Mouse (Mus musculus) thymus, postnatal 25 days (tissue): ENCODE measurements at regions not wholly inside any gene's neighbourhood (a gene's known extent, or its start where the extent isn't known, plus 50 kb on each side); places are given as distances from the start of the nearest gene placed in this dataset.

Experiments
- DNase-seq: peaks from one replicate; pipeline ENCODE4 v3.0.0; 2022

GRCm38 (mm10) chr12:13094111-13094851, 152.6 kb upstream of the Mycn start:
- no peak for DNase-seq

DNA sequence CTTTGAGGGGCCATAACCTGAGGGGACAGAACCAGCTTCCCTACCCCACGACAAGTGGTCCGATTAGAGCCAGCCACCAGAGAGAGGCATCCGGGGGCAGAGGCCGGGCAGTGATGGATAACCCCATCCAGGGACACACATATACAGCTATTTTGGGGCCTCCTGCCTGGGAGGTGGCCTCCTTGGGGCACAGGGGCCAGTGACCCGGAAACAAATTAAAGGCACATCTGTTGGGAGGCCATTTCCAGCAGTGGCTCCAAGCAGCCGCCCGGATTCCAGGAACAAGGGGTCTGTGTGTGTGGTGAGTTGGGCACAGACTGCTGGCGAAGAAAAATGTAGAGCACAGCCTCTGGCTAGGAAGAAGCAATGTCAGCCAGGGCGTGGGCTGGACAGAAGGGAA, 144.2 kb upstream of the Mycn start:
- no peak for DNase-seq

DNA sequence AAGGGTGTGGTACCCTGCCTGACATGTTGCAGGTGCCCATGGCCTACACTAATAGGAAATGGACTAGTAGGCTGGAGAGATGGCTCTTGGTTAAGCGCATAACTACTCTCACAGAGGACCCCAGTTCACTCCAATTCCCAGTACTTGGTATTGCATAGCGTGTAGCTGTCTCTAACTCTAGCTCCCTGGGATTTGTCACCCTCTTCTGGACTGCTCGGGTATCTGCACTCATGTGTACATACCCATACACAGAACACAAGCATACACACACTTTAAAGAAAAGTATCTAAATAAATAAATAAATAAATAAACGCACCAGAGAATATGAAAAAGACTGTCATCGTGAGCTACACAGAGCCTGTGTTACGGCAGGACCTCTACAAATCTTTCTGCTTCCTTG, 143.8 kb upstream of the Mycn start:
- no peak for DNase-seq

DNA sequence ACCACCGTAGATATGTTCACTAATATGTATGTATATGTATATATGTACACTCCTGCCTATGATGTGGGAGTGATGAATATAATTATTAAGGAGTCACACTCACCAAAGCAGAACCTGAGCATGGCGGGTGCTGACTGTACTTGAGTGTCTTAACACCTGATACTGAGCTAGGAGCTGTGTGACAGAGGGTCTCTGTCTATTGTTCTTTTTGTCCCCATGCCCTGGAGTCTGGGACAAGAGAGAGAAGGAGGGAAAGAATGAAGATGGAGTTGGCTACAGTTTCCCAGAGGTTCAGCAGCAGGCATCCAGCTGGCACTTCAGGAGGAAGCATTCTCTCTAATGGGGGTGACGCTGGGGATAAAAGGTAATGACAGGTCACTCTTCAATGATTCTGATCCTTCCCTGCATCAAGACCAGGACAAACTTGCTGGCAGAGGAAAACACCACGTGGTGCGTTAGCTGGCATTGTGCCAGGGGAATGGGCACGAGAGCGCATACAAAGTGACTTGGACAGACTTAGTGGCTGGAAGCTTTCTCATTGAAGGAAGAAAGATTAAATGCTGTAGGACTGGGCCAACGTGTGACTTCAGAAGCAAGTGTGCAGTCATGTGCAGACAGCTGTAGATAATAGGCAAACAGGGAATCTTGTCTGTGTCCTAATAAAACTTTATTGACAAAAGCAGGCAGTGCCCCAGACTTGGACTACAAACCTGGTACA, 141.8 kb upstream of the Mycn start:
- no peak for DNase-seq

GRCm38 (mm10) chr12:13080791-13081190, 139.1 kb upstream of the Mycn start:
- no peak for DNase-seq

DNA sequence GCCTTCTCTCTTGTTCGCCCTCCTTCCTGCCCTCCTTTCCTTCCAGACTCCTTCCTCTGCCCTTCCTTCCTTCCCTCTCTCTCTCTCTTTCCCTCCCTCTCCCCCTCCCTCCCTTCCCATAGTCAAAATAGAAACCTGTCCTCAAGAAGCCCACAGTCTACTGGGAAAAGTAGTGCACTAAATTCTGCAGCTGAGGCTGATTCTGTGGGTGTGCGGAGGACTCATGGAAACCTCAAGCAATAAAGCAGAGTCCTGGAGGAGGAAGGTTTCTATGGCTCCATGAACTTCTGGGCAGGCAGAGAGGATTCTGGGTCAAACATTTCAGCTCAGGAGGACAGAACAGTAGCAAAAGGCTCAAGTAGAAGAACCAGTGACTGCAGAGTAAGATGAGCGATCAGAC, 138.1 kb upstream of the Mycn start:
- no peak for DNase-seq

GRCm38 (mm10) chr12:13077689-13078088, 136.0 kb upstream of the Mycn start:
- DNase-seq: no peak

- no peak for DNase-seq
Observed at GRCm38 (mm10) chr12:13076699-13077287, 135.1 kb upstream of the Mycn start.

DNA sequence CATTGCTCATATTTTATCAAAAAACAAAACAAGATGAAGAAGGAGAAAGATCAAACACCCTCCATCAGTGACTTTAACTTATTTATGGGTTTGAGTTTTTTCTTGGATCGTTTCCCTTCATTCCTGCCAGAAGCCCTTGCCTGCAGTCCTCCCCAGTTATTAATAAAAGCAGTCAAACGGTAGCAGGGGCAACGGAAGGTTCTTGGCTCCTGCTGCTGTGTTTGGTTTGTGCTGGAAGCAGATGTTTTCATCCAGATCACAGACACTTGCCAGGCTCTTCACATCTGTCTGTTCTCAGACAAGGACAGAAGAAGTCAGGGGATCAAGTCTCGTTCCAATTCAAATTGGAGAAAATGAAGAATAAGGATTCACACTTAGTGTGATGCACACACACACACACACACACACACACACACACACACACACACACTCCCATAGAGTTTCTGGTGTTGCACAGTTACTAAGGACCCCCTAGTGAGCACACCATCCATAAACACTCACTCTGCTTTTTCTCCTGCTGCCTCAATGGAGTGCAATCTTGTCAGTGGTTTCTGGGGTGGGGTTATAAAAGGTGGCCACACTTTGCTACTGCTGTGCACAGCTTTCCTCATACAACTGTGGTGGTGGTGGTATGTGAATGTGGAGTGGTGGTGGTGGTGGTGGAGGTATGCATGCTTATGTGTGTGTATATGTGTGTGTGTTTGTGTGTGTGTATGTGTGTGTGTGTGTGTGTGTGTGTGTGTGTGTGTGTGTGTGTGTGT, 131.6 kb upstream of the Mycn start:
- DNase-seq: no peak

GRCm38 (mm10) chr12:13067295-13067694, 125.6 kb upstream of the Mycn start:
- DNase-seq: no peak

DNA sequence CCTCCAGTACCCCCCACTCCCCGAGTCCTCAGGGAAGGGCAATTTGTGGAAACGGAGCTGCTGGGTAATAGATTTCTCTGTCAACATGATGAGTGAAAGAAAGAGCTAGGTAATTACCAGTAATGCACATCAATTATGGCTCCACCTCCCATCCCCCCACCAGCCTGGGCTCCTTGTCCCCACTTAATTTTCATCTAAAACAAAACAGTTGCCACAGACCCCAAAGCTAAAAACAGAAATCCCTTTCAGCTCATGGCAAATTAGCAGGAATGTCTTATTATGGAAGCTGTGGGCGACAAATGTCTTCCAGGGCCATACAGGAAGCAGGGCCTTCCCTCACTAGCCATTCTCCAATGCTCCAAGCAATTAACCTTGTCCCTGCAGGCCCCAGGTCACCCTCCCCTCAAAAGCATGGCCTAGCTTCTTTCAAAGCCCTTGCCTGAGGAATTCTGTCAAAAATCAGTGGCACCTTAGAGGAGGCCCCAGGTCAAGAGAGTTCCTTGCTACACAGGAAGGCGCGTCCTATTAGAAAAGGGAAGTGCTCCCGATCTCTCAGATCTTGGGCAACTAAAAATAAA, 125.0 kb upstream of the Mycn start:
- DNase-seq: no peak

DNA sequence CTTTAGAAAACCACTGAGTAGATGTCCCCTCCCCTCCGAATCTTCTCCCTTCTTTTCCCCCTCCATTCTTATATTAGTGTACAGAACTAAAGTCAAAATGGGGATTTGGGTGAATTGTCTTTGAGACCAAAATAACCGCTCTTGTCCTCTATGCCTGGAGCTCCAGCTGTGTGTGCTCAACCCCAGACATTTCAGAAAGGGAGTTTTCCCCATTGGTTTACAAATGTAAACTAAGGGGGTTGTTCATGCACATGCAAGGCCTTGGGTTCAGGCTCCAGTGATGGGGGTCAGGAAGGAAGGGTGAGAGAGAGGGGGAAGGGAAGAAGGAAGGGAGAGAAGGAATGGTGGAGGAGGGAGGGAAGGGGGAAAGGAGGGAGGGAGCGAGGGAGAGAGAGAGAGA, 117.8 kb upstream of the Mycn start:
- DNase-seq: no peak

DNA sequence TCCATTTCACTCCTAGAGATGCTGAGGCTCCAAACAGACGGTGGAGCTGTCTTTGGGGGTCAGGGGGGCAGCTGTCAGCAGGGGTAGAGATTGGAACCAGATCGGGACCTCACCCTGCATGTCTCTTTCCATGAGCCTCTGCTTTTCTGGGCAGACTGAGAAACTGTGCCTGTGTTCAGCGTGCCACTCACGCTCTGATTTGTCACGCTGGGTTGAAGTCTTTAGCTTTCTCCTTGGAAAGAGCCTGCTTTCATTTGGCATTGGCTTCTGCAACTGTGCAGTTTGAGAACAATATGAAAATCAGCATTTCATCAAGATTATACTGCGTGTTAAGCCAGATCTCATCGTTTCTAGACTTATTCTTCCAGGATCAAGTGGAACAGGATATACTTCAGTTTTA, 114.5 kb upstream of the Mycn start:
- DNase-seq: no peak

GRCm38 (mm10) chr12:13054611-13055010, 112.9 kb upstream of the Mycn start:
- DNase-seq: no peak

GRCm38 (mm10) chr12:13053746-13054145, 112.0 kb upstream of the Mycn start:
- no peak for DNase-seq

DNA sequence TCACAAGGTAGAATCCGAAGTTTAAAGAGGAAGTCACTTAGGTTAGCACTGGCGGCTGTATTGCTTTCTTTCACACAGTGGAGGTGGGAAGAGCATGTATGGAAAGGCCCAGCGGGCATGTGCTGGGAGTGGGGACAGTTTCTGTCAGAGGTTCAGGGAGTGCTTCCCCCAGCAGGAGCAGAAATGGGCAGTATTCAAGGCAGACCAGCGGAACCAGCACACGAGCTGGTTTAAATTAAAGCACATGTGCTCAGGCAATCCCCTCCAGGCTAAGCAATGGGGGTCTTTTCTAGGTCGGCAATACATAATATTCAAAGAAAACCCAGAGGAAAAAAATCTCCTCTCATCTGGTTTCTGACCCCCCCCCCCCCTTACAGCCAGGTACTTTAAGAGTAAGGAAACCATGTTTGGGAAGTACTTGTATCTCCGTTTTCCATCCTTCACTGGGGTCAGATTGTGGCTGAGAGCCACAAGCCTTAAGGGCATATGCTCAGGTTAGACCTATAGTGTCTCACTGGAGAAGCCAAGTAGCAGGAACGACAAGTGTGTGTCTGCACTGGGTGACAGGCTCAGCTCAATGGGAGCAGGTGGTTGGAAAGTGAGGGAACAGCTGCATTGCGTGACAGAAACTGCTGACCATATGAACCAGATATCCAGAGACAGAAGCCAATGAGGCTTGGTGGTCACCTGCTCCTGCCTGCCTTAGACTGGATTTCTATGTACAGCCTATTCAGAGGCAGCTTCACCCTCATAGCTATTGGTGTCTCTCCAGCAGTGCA, 111.3 kb upstream of the Mycn start:
- no peak for DNase-seq

DNA sequence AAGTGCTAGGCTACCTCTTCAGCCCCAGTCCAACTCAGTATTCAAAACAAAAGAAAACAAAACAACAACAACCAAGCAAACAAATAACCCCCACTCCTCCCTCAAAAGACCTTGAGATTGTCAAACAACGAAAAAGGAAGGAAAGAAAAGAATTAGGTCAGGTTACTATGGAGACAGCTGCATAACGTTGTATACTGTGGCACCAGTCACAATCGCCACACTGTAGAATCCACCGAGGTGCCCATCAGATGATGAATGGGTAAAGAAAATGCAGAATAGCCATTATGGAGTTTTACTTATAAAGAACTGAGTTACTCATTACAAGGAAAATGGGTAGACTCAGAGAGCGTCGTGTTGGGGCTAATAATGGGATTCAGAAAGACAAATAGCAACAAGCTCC, 110.5 kb upstream of the Mycn start:
- DNase-seq: no peak

DNA sequence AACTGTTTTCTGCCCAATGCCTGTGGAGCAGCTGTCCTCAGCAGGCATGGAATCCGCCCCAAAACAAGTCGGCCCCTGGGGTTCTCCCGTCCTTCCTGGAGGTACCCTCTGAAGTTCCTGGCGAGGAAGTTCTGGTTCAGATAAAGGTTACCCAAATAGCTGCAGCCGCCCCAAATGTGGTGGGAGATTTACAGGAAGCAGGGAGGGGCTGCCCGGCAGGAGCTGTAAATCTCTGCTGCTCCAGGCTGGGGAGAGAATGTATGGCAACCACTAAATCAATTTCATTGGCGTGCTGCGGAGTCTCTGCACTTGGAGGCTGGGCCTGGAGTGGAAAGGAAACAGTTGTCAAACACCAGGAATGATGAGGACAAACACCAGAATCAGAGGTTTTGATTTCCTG, 107.9 kb upstream of the Mycn start:
- no peak for DNase-seq

DNA sequence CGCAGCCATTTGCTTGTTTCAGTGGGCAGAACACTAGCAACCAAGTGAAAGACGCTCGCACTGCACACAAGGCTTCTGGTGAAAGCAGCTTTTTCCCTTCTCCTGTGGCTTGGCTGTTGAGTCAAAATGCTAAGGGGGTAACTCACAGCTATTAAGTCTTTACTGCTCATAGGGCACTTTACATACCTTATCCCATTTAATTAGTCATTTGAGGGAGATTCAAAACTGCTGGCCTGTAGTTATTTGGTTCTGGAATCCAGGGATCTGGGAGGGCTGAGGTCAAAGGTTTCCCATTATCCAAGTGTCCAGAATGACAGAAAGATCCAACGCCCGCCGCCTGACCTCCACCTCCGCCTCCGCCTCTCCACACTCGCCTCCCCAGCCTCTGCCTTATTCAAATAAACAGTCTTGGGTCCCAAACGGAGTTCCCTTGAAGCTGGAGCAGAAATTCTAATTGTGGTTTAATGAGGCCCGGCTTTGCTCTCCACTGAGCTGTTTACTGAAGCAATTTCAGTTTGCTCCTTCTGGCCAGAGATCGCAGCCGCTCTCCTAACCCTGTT, 106.5 kb upstream of the Mycn start:
- no peak for DNase-seq

- no peak for DNase-seq
Observed at GRCm38 (mm10) chr12:13042934-13043333, 101.2 kb upstream of the Mycn start.

DNA sequence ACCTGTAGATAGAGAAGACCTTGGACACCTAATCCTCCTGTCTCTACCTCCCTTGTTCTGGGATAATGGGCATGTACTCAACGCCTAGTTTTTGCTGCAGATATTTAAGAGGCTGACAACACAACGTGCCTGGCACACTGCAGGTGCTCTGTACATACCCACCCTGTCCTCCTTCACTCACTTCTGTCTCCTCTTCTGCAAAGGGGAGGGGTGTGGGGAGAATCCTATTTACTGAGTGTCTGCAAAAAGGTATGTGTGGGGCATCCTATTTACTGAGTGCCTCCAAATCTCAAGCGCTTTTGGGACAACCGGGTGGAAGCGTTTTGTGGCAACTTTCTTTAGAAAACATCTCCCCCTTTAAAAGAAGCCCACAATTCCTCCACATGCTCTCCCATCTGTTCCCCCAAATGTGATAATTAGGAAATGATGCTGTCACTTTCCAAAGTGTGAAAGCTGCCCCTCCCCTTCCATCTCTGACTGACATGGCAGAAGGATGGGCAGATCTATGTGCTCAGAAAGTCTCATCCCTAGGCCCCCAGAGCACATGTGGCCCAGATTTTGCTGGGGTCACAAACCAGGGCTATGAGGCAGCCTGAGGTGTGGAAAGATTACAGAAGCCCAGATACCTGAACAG, 93.5 kb upstream of the Mycn start:
- no peak for DNase-seq

- no peak for DNase-seq
Observed at GRCm38 (mm10) chr12:13030333-13030732, 88.6 kb upstream of the Mycn start.
